Mouse (Mus musculus): Measurements from ENCODE around the gene Myef2. TPM values are rescaled to one million over a fixed set of nuclear protein-coding genes. Genes with fewer than 3 reads are reported as not detected.
A peak's percentile ranks its signal among the peaks of the same experiment; 100 is the strongest.

Gene Myef2
- polyA plus RNA-seq (2014; fragmentation: Nextera tagmentation; extraction: Ambion mirVana) = 123 and 126 TPM in 2 replicates

DNA sequence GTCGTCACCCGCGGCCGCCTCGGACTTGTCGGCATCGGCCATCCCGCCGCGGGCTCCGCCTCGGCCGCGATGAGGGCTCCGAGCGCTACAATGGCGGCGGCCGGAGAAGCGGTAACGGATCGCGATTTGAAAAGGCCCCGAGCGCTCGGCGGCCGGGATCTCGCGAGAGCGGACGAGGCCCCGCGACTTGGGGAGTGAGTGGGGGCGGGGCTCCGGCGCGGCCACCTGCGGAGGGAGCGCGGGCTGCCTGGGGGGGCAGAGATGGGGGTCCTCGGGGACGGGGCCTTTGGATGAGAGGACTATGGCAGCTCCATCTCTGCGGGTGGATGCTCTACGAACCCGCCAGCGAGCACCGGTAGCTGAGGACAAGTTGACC, at the start of gene Myef2:
TSS of gene Myef2 (minus strand) at position 185 of the 376 bp plus-strand sequence.
- Histone ChIP-seq H3K4me2 (replicated peaks; ENCODE audit: low read depth, low read length) (peak within 1 kb of the TSS; percentile 60), H3K27me3 (ENCODE audit: control insufficient read depth, insufficient read depth, low read length) (no peaks in the 10 kb centered on the region), H3K9me3 (ENCODE audit: control insufficient read depth, low read depth, low read length) (no peaks in the 10 kb centered on the region), H3K4me3 (ENCODE audit: low read depth, low read length) (peak within 1 kb of the TSS; percentile 63), H3K27ac (ENCODE audit: low read length) (peak within 1 kb of the TSS; percentile 85), H3K9ac (replicated peaks; ENCODE audit: low read depth, low read length) (peak within 1 kb of the TSS; percentile 89), H3K36me3 (ENCODE audit: control insufficient read depth, insufficient read depth, low read length) (no peaks in the 10 kb centered on the region), H3K4me1 (ENCODE audit: control insufficient read depth, insufficient read depth, low read length) (peaks cover 12% of the 10 kb centered on the region; the same call in 1 of the 2 replicates)
- peak; percentile 89 for ATAC-seq (ENCODE audit: insufficient number of reproducible peaks, insufficient read depth, low FRiP score, low read depth)
- WGBS = 1% methylated on average over 37 of the region's 48 CpGs

DNA sequence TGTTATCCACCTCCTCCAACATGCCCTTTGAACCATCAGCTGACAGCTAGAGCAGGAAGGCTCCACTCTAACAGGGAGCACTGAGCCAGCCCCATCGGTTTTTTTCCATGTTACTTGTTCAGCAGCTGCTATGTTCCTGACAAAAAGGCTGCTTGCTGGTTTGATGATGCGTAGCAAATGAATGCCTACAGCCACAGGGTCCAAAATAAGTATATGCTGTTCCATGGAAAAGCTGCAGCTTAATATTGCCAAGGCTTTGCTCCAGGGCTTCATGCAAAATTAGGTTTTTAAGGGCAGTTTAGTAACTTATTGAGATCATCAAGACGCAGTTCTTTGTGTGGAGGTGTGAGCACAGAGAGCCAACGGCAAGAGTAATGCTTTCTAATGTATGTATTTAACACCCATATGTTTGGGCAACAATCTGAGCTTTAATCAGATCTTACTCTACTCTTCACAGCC, 38.6 kb upstream of the Myef2 start:
- no peaks in the 10 kb centered on the region for H3K4me1 ChIP-seq (ENCODE audit: control insufficient read depth, insufficient read depth, low read length)
- H3K9ac ChIP-seq (replicated peaks; ENCODE audit: low read depth, low read length) = no peak overlapping the region
- no peak overlapping the region for H3K27ac ChIP-seq (ENCODE audit: low read length)
- no peaks in the 10 kb centered on the region for H3K36me3 ChIP-seq (ENCODE audit: control insufficient read depth, insufficient read depth, low read length)
- H3K27me3 ChIP-seq (ENCODE audit: control insufficient read depth, insufficient read depth, low read length) = no peaks in the 10 kb centered on the region
- no peak for ATAC-seq (ENCODE audit: insufficient number of reproducible peaks, insufficient read depth, low FRiP score, low read depth)
- WGBS = 77% methylated on average over 4 of the region's 4 CpGs
- no peak overlapping the region for H3K4me3 ChIP-seq (ENCODE audit: low read depth, low read length)
- no peak overlapping the region for H3K4me2 ChIP-seq (replicated peaks; ENCODE audit: low read depth, low read length)
- H3K9me3 ChIP-seq (ENCODE audit: control insufficient read depth, low read depth, low read length) = no peaks in the 10 kb centered on the region

DNA sequence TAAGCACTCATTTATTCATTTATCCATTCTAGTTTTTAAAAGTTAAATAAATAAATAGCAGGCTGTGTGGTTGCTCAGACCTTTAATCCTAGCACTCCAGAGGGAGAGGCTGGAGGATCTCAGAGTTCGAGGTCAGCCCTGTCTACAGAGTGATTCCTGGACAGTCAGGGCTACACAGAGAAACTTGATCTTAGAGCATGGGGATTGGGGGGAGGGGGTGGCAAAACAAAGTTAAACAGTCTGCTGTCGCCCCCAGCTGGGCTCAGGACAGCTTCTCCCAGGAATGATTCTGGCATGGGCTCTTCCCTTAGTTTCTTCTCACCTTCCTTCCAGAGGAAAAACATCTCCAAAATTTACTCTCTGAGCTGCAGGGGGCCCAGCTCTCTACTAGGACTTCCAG, 32.0 kb upstream of the Myef2 start:
- 8% methylated on average over 2 of the region's 2 CpGs for WGBS
- H3K9me3 ChIP-seq (ENCODE audit: control insufficient read depth, low read depth, low read length) = no peaks in the 10 kb centered on the region
- no peaks in the 10 kb centered on the region for H3K27me3 ChIP-seq (ENCODE audit: control insufficient read depth, insufficient read depth, low read length)
- no peak for ATAC-seq (ENCODE audit: insufficient number of reproducible peaks, insufficient read depth, low FRiP score, low read depth)
- no peak overlapping the region for H3K4me3 ChIP-seq (ENCODE audit: low read depth, low read length)
- H3K4me1 ChIP-seq (ENCODE audit: control insufficient read depth, insufficient read depth, low read length) = no peaks in the 10 kb centered on the region
- no peak overlapping the region for H3K4me2 ChIP-seq (replicated peaks; ENCODE audit: low read depth, low read length)
- H3K27ac ChIP-seq (ENCODE audit: low read length) = no peak overlapping the region
- no peak overlapping the region for H3K9ac ChIP-seq (replicated peaks; ENCODE audit: low read depth, low read length)
- no peaks in the 10 kb centered on the region for H3K36me3 ChIP-seq (ENCODE audit: control insufficient read depth, insufficient read depth, low read length)

DNA sequence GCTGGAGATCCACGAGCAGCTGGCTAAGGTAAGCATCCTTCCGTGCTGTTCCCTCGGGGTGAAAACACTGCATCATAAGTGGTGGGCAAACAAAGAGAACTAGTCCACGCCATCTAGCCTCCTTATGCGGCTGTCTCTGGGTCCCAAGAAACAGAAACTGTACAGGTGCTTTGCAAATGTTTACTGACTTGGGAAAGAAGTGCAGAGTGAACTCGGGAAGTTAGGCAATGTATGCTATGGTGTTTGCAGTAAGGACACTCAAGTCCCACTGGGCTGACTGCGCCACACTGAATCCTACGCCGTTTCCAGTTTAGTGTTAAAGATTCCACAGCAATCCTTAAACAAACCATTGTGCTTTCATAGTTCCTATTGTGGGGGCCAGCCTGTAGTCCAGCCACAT, 30.8 kb upstream of the Myef2 start:
- H3K4me1 ChIP-seq (ENCODE audit: control insufficient read depth, insufficient read depth, low read length) = no peaks in the 10 kb centered on the region
- WGBS = 63% methylated on average over 9 of the region's 9 CpGs
- H3K27ac ChIP-seq (ENCODE audit: low read length) = no peak overlapping the region
- H3K36me3 ChIP-seq (ENCODE audit: control insufficient read depth, insufficient read depth, low read length) = no peaks in the 10 kb centered on the region
- no peak overlapping the region for H3K9ac ChIP-seq (replicated peaks; ENCODE audit: low read depth, low read length)
- H3K27me3 ChIP-seq (ENCODE audit: control insufficient read depth, insufficient read depth, low read length) = no peaks in the 10 kb centered on the region
- H3K4me3 ChIP-seq (ENCODE audit: low read depth, low read length) = no peak overlapping the region
- no peaks in the 10 kb centered on the region for H3K9me3 ChIP-seq (ENCODE audit: control insufficient read depth, low read depth, low read length)
- ATAC-seq (ENCODE audit: insufficient number of reproducible peaks, insufficient read depth, low FRiP score, low read depth) = no peak
- H3K4me2 ChIP-seq (replicated peaks; ENCODE audit: low read depth, low read length) = no peak overlapping the region

DNA sequence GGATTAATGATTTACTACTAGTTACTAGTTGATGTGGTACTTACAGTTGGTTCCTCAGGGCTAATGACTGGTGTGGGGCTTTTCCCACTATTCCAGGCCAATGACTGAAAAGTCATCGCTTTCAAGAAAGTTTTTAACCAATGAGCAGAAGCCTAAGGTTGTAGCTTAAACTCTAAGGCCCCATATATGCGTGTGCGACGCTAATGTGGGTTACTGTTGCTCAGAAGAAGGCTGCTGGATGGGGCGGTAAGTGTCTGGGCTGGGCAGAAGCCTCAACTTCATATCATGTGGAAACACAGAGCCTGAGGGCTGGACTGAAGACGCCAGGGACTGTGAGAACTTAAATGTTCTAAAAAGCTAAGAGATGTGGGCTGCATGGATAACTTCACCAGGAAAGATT, 28.9 kb upstream of the Myef2 start, which contains the start of gene Slc12a1:
TSS of gene Slc12a1 (plus strand) at position 118 of the 400 bp plus-strand sequence.
- Histone ChIP-seq H3K36me3 (ENCODE audit: control insufficient read depth, insufficient read depth, low read length) (no peaks in the 10 kb centered on the region), H3K9me3 (ENCODE audit: control insufficient read depth, low read depth, low read length) (no peaks in the 10 kb centered on the region), H3K27ac (ENCODE audit: low read length) (no peak within 1 kb of the TSS), H3K4me1 (ENCODE audit: control insufficient read depth, insufficient read depth, low read length) (no peaks in the 10 kb centered on the region), H3K4me3 (ENCODE audit: low read depth, low read length) (no peak within 1 kb of the TSS), H3K9ac (replicated peaks; ENCODE audit: low read depth, low read length) (no peak within 1 kb of the TSS), H3K4me2 (replicated peaks; ENCODE audit: low read depth, low read length) (no peak within 1 kb of the TSS), H3K27me3 (ENCODE audit: control insufficient read depth, insufficient read depth, low read length) (no peaks in the 10 kb centered on the region)
- WGBS = 81% methylated on average over 6 of the region's 6 CpGs
- no peak for ATAC-seq (ENCODE audit: insufficient number of reproducible peaks, insufficient read depth, low FRiP score, low read depth)

DNA sequence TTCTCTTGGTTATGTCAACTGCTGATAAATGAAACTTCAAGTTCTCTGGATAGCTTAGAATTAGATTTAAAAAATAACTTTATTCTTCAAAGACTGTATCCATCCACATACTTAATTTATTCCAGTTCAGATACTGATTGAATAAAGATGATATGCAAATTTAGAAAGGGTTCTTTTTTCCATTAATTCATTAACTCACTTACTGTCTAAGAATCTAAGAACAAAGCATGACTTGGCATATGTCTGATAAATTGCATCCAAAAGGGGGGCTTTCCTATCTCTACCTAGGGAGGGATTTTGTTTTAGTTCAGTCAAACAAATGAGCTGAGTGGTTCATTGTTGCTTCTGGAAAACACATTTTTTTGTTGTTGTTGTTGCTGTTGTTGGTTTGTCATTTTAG, 18.9 kb upstream of the Myef2 start:
- no peak overlapping the region for H3K27ac ChIP-seq (ENCODE audit: low read length)
- no peaks in the 10 kb centered on the region for H3K4me1 ChIP-seq (ENCODE audit: control insufficient read depth, insufficient read depth, low read length)
- no peaks in the 10 kb centered on the region for H3K36me3 ChIP-seq (ENCODE audit: control insufficient read depth, insufficient read depth, low read length)
- H3K4me3 ChIP-seq (ENCODE audit: low read depth, low read length) = no peak overlapping the region
- no peaks in the 10 kb centered on the region for H3K27me3 ChIP-seq (ENCODE audit: control insufficient read depth, insufficient read depth, low read length)
- H3K9me3 ChIP-seq (ENCODE audit: control insufficient read depth, low read depth, low read length) = no peaks in the 10 kb centered on the region
- H3K9ac ChIP-seq (replicated peaks; ENCODE audit: low read depth, low read length) = no peak overlapping the region
- H3K4me2 ChIP-seq (replicated peaks; ENCODE audit: low read depth, low read length) = no peak overlapping the region
- no peak for ATAC-seq (ENCODE audit: insufficient number of reproducible peaks, insufficient read depth, low FRiP score, low read depth)

DNA sequence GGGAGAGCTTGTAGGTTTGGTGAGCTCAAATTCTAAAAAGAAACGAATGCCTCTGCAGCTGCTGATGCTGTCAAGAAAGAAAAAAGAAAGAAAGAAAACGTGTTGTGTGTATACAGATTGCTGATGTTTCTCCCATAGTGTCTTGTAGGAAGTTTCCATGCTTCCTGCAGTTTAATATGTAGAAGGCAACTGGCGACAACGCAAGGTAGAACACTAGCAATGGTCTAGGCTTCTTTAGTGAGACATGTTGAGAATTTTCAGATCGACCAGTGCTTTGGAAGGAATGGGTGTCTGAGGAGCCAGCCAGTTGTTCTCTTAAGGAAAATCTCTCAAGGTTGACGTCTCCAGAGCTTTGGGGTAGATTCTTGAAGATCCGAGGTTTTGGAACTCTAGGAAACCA, 13.4 kb upstream of the Myef2 start:
- 0 out of 2 replicates have a peak, but pooled peaks cover 3% of the 10 kb centered on the region for H3K4me1 ChIP-seq (ENCODE audit: control insufficient read depth, insufficient read depth, low read length)
- H3K4me2 ChIP-seq (replicated peaks; ENCODE audit: low read depth, low read length) = peak overlapping the region; percentile 59; the same call in 1 of the 2 replicates
- H3K9me3 ChIP-seq (ENCODE audit: control insufficient read depth, low read depth, low read length) = no peaks in the 10 kb centered on the region
- no peak for ATAC-seq (ENCODE audit: insufficient number of reproducible peaks, insufficient read depth, low FRiP score, low read depth)
- H3K27ac ChIP-seq (ENCODE audit: low read length) = no peak overlapping the region
- no peaks in the 10 kb centered on the region for H3K36me3 ChIP-seq (ENCODE audit: control insufficient read depth, insufficient read depth, low read length)
- WGBS = 24% methylated on average over 7 of the region's 7 CpGs
- no peak overlapping the region for H3K9ac ChIP-seq (replicated peaks; ENCODE audit: low read depth, low read length)
- H3K4me3 ChIP-seq (ENCODE audit: low read depth, low read length) = 0 out of 2 replicates have a peak overlapping the region, but pooled peaks have one; percentile 5
- H3K27me3 ChIP-seq (ENCODE audit: control insufficient read depth, insufficient read depth, low read length) = no peaks in the 10 kb centered on the region

DNA sequence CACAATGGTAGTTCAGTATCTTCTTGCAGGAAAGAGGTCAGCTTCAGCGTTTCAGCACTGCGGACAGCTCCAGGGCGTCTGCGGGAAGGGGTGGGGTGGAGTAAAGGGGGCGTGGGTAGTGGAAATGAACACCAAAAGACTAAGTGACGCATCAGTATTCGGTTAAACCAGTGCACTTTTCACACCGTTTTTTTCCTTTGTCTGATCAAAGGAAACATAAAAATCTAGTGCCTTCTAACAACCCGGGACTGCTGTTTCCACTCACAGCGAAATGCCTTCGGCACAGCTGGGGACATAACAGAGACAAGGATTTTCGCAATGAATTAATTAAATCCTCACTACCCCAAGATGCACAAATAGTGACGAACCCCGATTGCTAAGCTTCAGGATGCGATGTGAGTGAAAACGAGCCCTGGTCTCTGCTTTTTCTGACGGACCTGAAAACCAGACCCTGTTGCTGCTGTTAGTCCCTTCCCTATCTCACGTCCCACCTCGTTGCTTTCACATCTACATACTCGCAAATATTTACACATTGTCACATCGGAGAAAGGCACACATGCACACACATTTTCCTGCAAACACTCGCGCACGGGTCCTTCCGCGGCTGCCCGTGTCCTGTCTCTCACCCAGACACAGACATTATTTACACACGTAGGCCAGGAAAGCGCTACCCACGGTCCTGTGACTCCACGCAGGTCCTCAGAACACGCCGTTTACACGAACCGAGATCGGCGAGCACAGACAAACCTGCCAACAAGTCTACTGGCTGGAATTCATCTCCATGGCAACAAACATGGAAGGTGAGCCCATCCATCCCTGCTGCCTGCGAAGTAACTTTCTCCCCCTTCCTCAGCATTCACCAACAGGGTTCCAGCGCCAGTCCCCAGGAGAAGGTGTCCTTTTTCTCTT, 12.7 kb upstream of the Myef2 start, which contains the start of gene Ctxn2:
TSS of gene Ctxn2 (plus strand) at position 790 of the 909 bp plus-strand sequence.
- Histone ChIP-seq H3K4me1 (ENCODE audit: control insufficient read depth, insufficient read depth, low read length) (0 out of 2 replicates have a peak, but pooled peaks cover 3% of the 10 kb centered on the region), H3K9me3 (ENCODE audit: control insufficient read depth, low read depth, low read length) (no peaks in the 10 kb centered on the region), H3K4me2 (replicated peaks; ENCODE audit: low read depth, low read length) (peak within 1 kb of the TSS; percentile 59), H3K27me3 (ENCODE audit: control insufficient read depth, insufficient read depth, low read length) (no peaks in the 10 kb centered on the region), H3K36me3 (ENCODE audit: control insufficient read depth, insufficient read depth, low read length) (no peaks in the 10 kb centered on the region), H3K27ac (ENCODE audit: low read length) (no peak within 1 kb of the TSS), H3K4me3 (ENCODE audit: low read depth, low read length) (peak within 1 kb of the TSS; percentile 5), H3K9ac (replicated peaks; ENCODE audit: low read depth, low read length) (no peak within 1 kb of the TSS)
- no peak for ATAC-seq (ENCODE audit: insufficient number of reproducible peaks, insufficient read depth, low FRiP score, low read depth)
- WGBS = 1% methylated on average over 39 of the region's 39 CpGs
